Mouse (Mus musculus) hematopoietic stem cell, adult 5-6 weeks (primary cell): ENCODE results near the gene Faim2. TPM values are rescaled to one million over a fixed set of nuclear protein-coding genes. Genes with fewer than 3 reads are reported as not detected.

Source experiments
- ATAC-seq, 2 experiments: fragments of 125-278 bp in 1 of 2; replicated peaks in 1 of 2; 2 replicates each; pipeline ENCODE4 v1.8.0; 2016 to 2017; ENCODE audit warnings: inconsistent platforms in 2 of 2, mild to moderate bottlenecking in 2 of 2, moderate number of reproducible peaks in 2 of 2, low read depth in 1 of 2, moderate TSS enrichment in 1 of 2; ENCODE audit not compliant: low FRiP score in 2 of 2, poor library complexity in 2 of 2, severe bottlenecking in 2 of 2, insufficient read depth in 1 of 2, low TSS enrichment in 1 of 2
- total RNA-seq: library from RNA; stranded (forward); fragments of 172-1452, 232-1000 nt; gene quantifications from 2 replicates; pipeline ENCODE4 v1.2.3, GENCODE M21; 2017

Gene Faim2
- total RNA-seq, 1 experiment from 2014 or later = not detected

- no peak for ATAC-seq
These were observed 78.1 kb downstream of the Faim2 start for GRCm38 (mm10) chr15:99449751-99450280.

- peak; percentile 81 for ATAC-seq
These were observed 78.7 kb downstream of the Faim2 start for GRCm38 (mm10) chr15:99449131-99449750.

Other genes with a start within 250 kb of the Faim2 start
- 16.4 and 22.0 TPM in 2 replicates for gene Prpf40b, start 233.1 kb downstream of the Faim2 start, total RNA-seq
- 0.05 TPM in 1 of 2 replicates, not detected in the other for gene Fam186b, start 232.3 kb downstream of the Faim2 start, total RNA-seq
- 16.5 and 20.1 TPM in 2 replicates for gene Fmnl3, start 157.7 kb downstream of the Faim2 start, total RNA-seq
- 120 and 133 TPM in 2 replicates for gene Tmbim6, start 135.3 kb downstream of the Faim2 start, total RNA-seq
- gene Nckap5l, start 70.4 kb downstream of the Faim2 start, total RNA-seq = 0.89 and 1.8 TPM in 2 replicates
- 7.1 and 7.2 TPM in 2 replicates for gene Bcdin3d, start 53.4 kb downstream of the Faim2 start, total RNA-seq
- gene Aqp2, start 50.9 kb upstream of the Faim2 start, total RNA-seq = not detected in 2 replicates
- not detected in 2 replicates for gene Aqp5, start 62.6 kb upstream of the Faim2 start, total RNA-seq
- gene Aqp6, start 73.2 kb upstream of the Faim2 start, total RNA-seq = not detected in 2 replicates
- 47.7 and 50.2 TPM in 2 replicates for gene Racgap1, start 123.5 kb upstream of the Faim2 start, total RNA-seq
- gene Asic1, start 142.2 kb upstream of the Faim2 start, total RNA-seq = not detected in 2 replicates
- gene Smarcd1, start 174.0 kb upstream of the Faim2 start, total RNA-seq = 29.7 and 39.1 TPM in 2 replicates
- not detected in 2 replicates for gene Gm17349, start 177.3 kb upstream of the Faim2 start, total RNA-seq
- 0.74 and 1.7 TPM in 2 replicates for gene Gpd1, start 189.3 kb upstream of the Faim2 start, total RNA-seq
- gene Cox14, start 197.5 kb upstream of the Faim2 start, total RNA-seq = 26.8 and 41.8 TPM in 2 replicates
- gene Cers5, start 244.7 kb upstream of the Faim2 start, total RNA-seq = 46.2 and 48.5 TPM in 2 replicates